Mouse (Mus musculus): ENCODE measurements at regions not wholly inside any gene's neighbourhood (a gene's known extent, or its start where the extent isn't known, plus 50 kb on each side); places are given as distances from the start of the nearest gene placed in this dataset.

- DNase-seq (ENCODE audit: low read depth, low spot score) = no peak
Measured at GRCm38 (mm10) chr7:122820587-122821535, 144.6 kb upstream of the Rbbp6 start.

GRCm38 (mm10) chr7:122823429-122823828, 142.1 kb upstream of the Rbbp6 start:
- no peak for DNase-seq (ENCODE audit: low read depth, low spot score)

GRCm38 (mm10) chr7:122839091-122839490, 126.4 kb upstream of the Rbbp6 start:
- no peak for DNase-seq (ENCODE audit: low read depth, low spot score)

GRCm38 (mm10) chr7:122844831-122845230, 120.7 kb upstream of the Rbbp6 start:
- DNase-seq (ENCODE audit: low read depth, low spot score) = no peak

GRCm38 (mm10) chr7:122847376-122847775, 118.1 kb upstream of the Rbbp6 start:
- no peak for DNase-seq (ENCODE audit: low read depth, low spot score)

- no peak for DNase-seq (ENCODE audit: low read depth, low spot score)
Measured at GRCm38 (mm10) chr7:122873386-122873785, 92.1 kb upstream of the Rbbp6 start.

- DNase-seq (ENCODE audit: low read depth, low spot score) = no peak
Measured at GRCm38 (mm10) chr7:122876286-122876685, 89.2 kb upstream of the Rbbp6 start.

GRCm38 (mm10) chr7:122881890-122882500, 83.5 kb upstream of the Rbbp6 start:
- DNase-seq (ENCODE audit: low read depth, low spot score) = peak; percentile 23

- no peak for DNase-seq (ENCODE audit: low read depth, low spot score)
Measured at GRCm38 (mm10) chr7:122886737-122887136, 78.7 kb upstream of the Rbbp6 start.

- no peak for DNase-seq (ENCODE audit: low read depth, low spot score)
Measured at GRCm38 (mm10) chr7:122897148-122897547, 68.3 kb upstream of the Rbbp6 start.

- no peak for DNase-seq (ENCODE audit: low read depth, low spot score)
Measured at GRCm38 (mm10) chr7:122906056-122906455, 59.4 kb upstream of the Rbbp6 start.

GRCm38 (mm10) chr7:122909296-122909695, 56.2 kb upstream of the Rbbp6 start:
- DNase-seq (ENCODE audit: low read depth, low spot score) = no peak
